Comparison of ENCODE assay signal across 12 mouse cellular contexts in genomic region chr9:121249805-121250204, GRCm38 (mm10). TPM values are rescaled to one million over a fixed set of nuclear protein-coding genes. Genes with fewer than 3 reads are reported as not detected.
DNase-seq lines count a peak whose midpoint lies in the region; ATAC-seq lines count a peak whose summit lies in the region.
"Had no signal": no experiment of that assay in that cellular context is flagged by ENCODE, and none has a peak within 500 bp of the region (broad histone marks: within the 10 kb centered on the region; RNA-seq: fewer than 3 reads in every experiment).

No protein-coding gene starts in this region.

- peak; percentile 1 for DNase-seq in adrenal gland, postnatal 10 days
- no peak for DNase-seq in adrenal gland, adult 2 months
- DNase-seq in layer of hippocampus, adult 11-12 months (ENCODE audit: low spot score) = peak; percentile 43
- no peak for DNase-seq in layer of hippocampus, postnatal 36 days
- DNase-seq in urinary bladder, postnatal 10 days (ENCODE audit: low spot score) = peak; percentile 8
- DNase-seq in urinary bladder, adult 2 months (ENCODE audit: low spot score) = no peak
- no peak for DNase-seq in cerebellum, adult 9-10 months
- DNase-seq: cerebellum, postnatal 25 days; lung, adult 2 months; thymus, postnatal 36 days had no signal

- ATAC-seq in megakaryocyte-erythroid progenitor cell, adult 5-6 weeks (replicated peaks; ENCODE audit: low FRiP score, low TSS enrichment, poor library complexity, severe bottlenecking) = no peak
- ATAC-seq: midbrain, embryonic 16.5 days had no signal

RNA-seq across cellular contexts. Expression of gene Ulk4, which starts 27.2 kb away (rescaled TPM):
- total RNA-seq in adrenal gland, postnatal 10 days (2021) = 1 to 10 TPM; 1.6 to 3.5 TPM
- 1 to 10 TPM; 1.5 to 2.0 TPM for total RNA-seq in adrenal gland, adult 2 months (2021)
- 2.3 and 6.0 TPM in 2 replicates for polyA plus RNA-seq in adrenal gland, adult 2 months (2012; rRNA removed)
- total RNA-seq in layer of hippocampus, postnatal 36 days (2021) = 10 to 100 TPM in 1 of 2 experiments, 1 to 10 TPM in 1; 7.2 to 10.6 TPM
- polyA plus RNA-seq in urinary bladder, adult 2 months (2012; rRNA removed) = 2.4 and 2.9 TPM in 2 replicates
- total RNA-seq in megakaryocyte-erythroid progenitor cell, adult 5-6 weeks (2014; fragmentation: Nextera tagmentation) = 0.24 and 1.1 TPM in 2 replicates
- total RNA-seq in megakaryocyte-erythroid progenitor cell, adult 5-6 weeks (2017) = 2.0 and 2.7 TPM in 2 replicates

RNA-seq across cellular contexts. Expression of gene Trak1, which starts 47.5 kb away (rescaled TPM):
- total RNA-seq in adrenal gland, postnatal 10 days (2021) = 100 to 1,000 TPM in 1 of 2 experiments, 10 to 100 TPM in 1; 84.0 to 117 TPM
- 10 to 100 TPM; 67.8 to 83.7 TPM for total RNA-seq in adrenal gland, adult 2 months (2021)
- 52.2 and 52.3 TPM in 2 replicates for polyA plus RNA-seq in adrenal gland, adult 2 months (2012; rRNA removed)
- total RNA-seq in layer of hippocampus, postnatal 36 days (2021) = 100 to 1,000 TPM; 235 to 247 TPM
- 35.9 and 51.4 TPM in 2 replicates for polyA plus RNA-seq in urinary bladder, adult 2 months (2012; rRNA removed)
- total RNA-seq in megakaryocyte-erythroid progenitor cell, adult 5-6 weeks (2014; fragmentation: Nextera tagmentation) = 45.6 and 50.2 TPM in 2 replicates
- 14.2 and 23.2 TPM in 2 replicates for total RNA-seq in megakaryocyte-erythroid progenitor cell, adult 5-6 weeks (2017)

Comparison
In these comparisons a context has a peak if more than half of its experiments do, and no peak if none do; other contexts are left out.
1. DNase-seq: peak in adrenal gland, postnatal 10 days (single experiment), layer of hippocampus, adult 11-12 months (single experiment) and urinary bladder, postnatal 10 days (single experiment); none in adrenal gland, adult 2 months (single experiment), layer of hippocampus, postnatal 36 days (0 of 2), urinary bladder, adult 2 months (single experiment) and cerebellum, adult 9-10 months (single experiment).